Mouse (Mus musculus) cerebellum, adult (tissue): ENCODE measurements at regions not wholly inside any gene's neighbourhood (a gene's known extent, or its start where the extent isn't known, plus 50 kb on each side); places are given as distances from the start of the nearest gene placed in this dataset.
A peak's percentile ranks its signal among the peaks of the same experiment; 100 is the strongest.

ENCODE experiments used
- ATAC-seq: cut with Nextera tagmentation; 2 replicates; pipeline ENCODE4 v1.9.2; 2017; ENCODE audit warnings: mild to moderate bottlenecking, moderate library complexity, mixed read lengths; ENCODE audit not compliant: insufficient number of reproducible peaks, low FRiP score, low TSS enrichment

GRCm38 (mm10) chr10:68842023-68842735, 118.7 kb downstream of the Tmem26 start:
- no peak for ATAC-seq

DNA sequence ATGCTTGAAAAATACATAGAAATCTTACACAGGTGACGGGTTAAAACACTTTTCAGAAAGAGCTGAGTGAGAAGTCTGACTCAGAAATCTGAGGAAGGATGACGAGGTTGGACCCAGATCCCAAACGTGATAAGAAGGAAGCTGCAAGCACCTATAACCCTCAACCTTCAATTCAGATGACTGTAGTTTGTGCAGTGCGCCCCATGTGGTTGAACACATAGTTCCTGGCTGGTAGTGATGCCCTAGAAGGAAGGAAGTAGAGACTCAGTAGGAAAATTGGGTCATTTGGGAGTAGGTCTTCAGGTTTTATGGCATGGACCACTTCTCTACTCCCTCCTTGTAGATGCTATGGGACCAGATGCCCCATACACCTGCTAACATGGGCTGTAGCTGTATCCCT, 120.6 kb downstream of the Tmem26 start:
- no peak for ATAC-seq

DNA sequence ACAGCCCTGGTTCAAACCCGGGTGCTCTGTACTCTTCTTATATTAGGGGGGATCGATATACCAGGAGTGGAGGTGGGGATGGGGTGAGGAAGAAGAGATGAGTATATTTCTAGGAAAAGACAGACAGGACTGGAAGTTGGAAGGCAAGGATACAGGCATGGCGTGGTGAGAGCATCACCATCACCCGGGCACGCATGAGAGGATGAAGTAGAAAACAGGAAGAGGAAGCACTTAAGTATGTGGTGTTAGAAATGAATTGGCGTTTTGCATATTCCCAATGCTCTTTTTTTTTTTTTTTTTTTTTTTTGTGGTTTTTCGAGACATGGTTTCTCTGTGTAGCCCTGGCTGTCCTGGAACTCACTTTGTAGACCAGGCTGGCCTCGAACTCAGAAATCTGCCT, 121.2 kb downstream of the Tmem26 start:
- no peak for ATAC-seq

- no peak for ATAC-seq
Observed at GRCm38 (mm10) chr10:68851153-68851552, 127.7 kb downstream of the Tmem26 start.

DNA sequence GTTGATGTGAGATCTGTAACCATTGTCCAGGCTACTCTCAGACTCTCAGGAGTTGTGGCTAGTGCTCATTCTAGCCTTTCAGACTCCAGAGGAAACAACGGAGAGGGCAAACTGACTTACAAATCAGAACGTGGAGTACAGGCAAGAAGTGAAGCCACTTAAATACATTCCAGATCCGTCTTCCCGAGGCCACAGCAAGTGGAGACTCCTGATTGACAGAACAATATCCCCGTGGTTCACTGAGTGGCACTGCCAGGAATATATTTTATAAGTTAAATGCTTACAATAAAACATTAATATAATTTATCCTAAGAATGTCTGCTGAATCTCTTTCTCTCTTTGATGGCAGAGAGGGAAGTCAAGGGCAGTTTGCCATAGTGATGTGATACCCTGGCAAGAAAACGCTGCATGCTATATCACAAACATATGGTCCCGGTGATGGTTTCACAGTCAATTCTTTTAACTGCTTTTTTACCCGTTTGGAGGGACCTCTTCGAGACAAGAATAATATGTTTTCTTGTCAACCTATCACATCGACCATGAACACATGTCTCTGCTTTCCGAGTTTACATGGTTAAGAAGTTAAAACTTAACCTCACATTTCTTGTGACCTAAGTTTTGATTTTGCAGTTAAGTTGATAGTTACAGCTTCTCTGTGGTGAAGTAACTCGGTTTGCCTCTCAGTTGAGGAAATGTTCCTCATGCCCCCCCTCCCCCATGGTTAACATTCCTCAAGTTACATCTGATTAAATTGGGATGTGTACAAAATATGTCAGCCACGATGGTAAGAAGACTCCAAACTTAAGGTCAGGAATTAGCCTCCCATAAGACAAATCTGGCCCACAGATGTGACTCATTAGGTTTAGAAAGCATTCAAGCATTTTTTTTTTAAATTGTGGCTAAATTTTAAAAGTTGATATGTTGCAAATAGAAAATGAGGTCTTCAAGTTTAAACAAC, 132.8 kb downstream of the Tmem26 start:
- ATAC-seq: no peak

DNA sequence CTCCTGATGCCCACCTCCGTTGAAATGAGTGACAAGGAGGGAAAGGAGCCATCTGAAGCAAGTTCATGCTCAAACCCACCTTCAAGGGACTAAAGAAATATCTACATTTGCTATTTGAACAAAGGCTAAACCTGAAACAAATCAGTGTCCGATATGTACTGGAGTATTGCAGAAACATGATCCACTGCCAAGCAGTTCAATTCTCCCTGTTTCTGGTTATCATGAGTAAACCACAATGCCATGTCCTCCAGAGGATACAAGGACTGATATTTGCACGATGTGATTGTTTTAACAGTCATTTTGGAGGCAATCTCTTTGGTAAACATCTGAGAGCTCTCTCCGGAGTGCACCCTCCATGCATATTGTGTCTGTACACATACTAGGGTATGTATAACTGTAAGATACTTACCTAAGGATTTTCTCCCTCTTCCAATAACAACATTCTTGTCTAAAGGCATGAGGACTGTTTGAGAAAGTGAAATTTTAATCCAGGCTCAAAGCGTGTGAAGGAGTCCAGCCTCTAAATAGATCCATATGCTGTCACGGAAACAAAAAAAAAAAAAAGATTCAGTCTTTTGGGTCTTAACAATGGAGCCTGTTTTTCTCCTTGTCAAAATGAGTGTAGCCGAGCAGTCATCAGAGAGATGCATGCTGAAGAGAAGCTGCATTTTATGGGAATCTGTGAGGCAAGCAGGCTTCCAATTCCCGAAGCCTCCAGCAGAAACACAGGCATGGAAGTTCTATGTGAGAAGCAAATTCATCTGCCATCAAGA, 141.3 kb downstream of the Tmem26 start:
- ATAC-seq: no peak

- no peak for ATAC-seq
Observed at GRCm38 (mm10) chr10:68865776-68866175, 142.3 kb downstream of the Tmem26 start.

DNA sequence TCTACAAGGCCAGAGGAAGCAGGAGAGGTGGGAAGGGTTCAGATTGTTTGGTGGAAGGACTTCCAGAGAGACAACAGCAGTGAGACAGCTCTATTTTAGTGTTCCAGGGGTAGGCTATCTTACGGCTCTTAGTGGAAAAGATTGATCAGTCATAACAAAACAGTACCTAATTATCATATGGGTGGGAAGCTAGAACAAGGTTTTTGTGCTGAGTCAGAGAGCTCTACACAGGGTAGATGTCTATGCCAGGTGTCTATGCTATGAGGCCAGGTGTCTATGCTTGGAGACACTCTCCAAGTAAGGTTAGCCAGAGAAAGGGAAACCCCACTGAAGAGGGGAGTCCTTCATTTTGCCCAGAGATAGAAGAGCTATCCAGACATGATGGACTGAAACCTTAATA, 143.9 kb downstream of the Tmem26 start:
- ATAC-seq: no peak

DNA sequence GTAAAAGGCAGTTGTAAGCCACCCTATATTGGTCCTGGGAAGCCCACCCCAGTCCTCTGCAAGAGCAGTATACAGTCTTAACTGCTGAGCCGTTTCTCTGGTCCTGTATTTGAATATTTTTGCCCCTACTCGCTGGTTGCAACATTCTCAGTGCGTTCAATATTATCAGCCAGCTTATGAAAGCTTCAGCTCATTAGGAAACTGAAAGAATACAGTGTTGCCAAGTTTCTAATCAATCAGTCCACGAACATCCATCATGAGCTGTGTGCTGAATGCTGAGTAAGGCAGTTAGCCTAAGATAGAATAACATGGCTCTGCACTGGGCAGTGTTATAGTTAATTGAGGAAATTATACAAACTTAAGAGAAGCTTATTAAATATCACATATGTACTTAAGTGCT, 148.7 kb downstream of the Tmem26 start:
- no peak for ATAC-seq

- ATAC-seq: no peak
Observed at GRCm38 (mm10) chr10:68875641-68876040, 152.2 kb downstream of the Tmem26 start.

GRCm38 (mm10) chr10:68893100-68893841, 169.8 kb downstream of the Tmem26 start:
- no peak for ATAC-seq

DNA sequence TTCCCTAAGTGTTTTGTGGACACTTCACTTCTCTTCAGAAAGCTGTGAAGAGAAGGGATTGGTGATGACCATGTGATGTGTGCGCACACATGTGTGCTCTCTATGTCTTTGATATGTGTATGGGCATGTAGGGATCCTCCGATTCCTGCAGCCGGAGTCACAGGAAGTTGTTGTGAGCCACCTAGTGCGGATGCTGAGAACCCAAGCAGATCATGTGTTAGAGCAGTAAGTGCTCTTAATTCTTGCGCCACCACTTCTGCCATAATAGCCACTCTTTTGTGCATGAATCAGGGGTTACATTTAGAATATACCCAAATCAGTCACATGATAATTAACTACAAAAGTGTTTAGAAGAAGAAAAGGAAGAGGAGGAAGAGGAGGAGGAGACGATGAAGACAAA, 170.7 kb downstream of the Tmem26 start:
- ATAC-seq: no peak

DNA sequence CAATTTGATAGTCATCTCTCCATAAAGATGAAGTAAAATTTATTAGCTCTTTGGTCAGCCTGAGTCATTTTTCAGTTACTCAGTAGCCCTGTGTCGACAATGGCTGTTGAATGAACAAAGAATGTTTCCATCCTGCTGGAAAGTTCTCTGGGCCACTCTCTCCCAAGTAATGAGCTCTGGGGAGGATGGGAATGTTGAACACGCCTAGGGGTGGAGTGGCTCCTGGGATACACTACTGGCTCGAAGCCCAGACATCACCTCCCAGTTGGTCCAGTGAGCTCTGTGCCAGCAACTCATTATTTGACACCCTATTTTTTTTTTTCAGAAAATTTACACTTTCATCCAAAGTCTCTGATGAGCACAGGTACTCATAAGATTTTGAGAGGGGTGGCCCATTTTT, 174.1 kb downstream of the Tmem26 start:
- ATAC-seq: no peak

DNA sequence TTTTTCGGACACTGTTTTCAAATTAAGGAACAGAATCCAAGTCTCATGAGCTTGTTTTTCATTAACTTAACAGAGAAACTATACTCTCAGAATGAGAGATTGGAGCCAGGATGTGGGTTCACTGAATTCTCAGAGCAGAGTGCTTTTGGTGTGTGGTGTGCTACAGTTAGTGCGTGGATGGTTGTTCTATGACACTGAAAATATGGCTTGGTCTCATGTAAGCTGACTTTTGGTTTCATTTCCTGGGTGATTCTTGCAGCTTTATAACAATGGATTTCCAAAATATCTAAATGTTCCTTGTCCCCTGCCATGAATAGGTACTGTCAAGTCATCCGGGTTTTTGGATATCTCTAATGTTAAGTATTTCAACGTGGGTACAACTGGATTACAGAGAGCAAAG, 177.7 kb downstream of the Tmem26 start:
- no peak for ATAC-seq

- 0 out of 2 replicates have a peak, but pooled peaks have one; percentile 42 for ATAC-seq
Observed at GRCm38 (mm10) chr10:68902670-68903069, 179.2 kb downstream of the Tmem26 start.

DNA sequence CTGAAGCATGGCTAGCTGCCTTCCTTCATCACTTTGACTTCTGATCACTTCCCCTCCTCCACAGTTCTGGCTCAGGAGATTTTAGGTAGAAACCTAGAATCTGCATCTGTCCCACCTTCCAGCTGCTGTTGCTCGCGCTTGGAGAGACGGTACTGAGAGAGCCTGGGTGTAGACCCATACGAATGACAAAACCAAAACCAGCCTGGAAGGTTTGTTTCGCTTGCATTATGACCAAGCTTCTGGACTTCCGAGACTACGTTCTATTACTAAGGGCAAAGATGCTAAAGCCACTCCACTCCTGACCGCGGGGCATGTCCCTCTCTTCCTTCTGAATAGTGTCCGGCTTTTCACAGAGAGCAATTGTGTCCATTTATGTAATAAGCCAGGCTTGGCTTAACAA, 180.9 kb downstream of the Tmem26 start:
- ATAC-seq: no peak

- peak; percentile 57; the same call in 1 of the 2 replicates for ATAC-seq
Observed at GRCm38 (mm10) chr10:68908236-68908635, 184.8 kb downstream of the Tmem26 start.

DNA sequence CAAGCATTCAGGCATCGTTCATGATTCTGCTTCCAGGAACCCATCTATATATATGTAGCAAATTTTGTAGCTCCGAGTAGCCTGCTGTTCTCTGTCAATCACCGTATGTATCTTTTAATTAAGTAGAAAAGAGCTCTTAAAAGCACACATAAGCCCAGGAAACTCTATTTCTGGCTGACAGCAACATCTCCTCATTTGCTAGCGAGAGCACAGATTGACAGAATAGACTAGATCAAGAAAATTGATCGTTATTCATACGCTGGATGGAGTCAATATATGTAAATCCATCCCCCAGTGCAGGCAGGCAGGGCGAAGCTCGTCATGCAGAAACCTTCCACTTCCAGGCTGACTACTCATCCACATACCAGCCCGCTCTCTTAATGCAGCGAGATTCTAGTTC, 185.6 kb downstream of the Tmem26 start:
- no peak for ATAC-seq

DNA sequence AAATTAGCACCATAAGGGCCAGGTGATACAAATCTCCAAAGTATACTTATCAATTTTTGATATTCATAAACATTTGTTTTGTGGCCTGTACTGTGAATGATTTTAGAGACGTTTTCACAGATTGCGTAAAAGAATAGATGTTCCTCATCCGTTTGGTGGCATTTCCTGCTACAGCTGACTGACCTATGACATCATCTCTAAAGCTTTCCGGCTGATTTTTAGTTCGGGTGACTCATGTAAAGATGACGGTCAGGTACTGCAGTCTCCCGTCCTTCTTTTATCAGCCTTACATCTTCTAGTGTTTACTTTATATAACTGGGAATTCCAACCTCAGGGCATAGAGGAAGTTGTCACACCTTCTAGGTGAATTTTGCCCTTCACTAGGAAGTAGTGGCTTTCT, 192.7 kb downstream of the Tmem26 start:
- ATAC-seq: no peak

DNA sequence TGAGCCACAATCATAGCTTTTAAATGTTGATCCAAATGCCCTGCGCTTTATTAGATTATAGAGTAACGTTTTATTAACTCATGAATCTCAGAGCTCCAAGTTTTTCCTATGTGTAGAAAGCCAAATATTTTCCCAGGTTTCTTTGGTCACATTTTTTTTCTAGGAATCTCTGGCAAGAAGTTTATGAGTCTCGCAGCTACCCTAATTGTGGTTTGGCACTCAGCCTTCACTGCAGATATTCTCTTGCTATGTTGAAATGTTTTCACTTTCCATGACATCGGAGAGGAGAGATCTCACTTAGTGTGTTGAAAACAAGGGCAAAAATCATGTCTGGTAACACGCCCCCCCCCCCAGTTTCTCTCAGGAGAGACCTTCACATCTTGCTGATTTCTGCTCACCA, 212.4 kb downstream of the Tmem26 start:
- ATAC-seq: no peak
